Mouse (Mus musculus) gastrocnemius, adult 2 months (tissue): Measurements from ENCODE around the gene Unc93b1. TPM values are rescaled to one million over a fixed set of nuclear protein-coding genes. Genes with fewer than 3 reads are reported as not detected.

Experiments
- DNase-seq: peaks from one replicate; pipeline ENCODE4 v3.0.0; 2022
- H3K27ac ChIP-seq: fragments of 200-600 bp; 2 replicates; pipeline ENCODE4 v1.8.1; 2022; ENCODE audit warnings: mild to moderate bottlenecking
- H3K4me3 ChIP-seq: fragments of 200-600 bp; 2 replicates; pipeline ENCODE4 v1.8.1; 2022; ENCODE audit warnings: mild to moderate bottlenecking, moderate library complexity
- CTCF ChIP-seq: fragments of 200-600 bp; IDR thresholded peaks from 2 replicates; pipeline ENCODE4 v1.8.1; 2022; ENCODE audit warnings: antibody characterized with exemption, mild to moderate bottlenecking, moderate library complexity
- intact Hi-C: fragments of 180-260 bp; cut with DNase I; formaldehyde crosslinking; loops from one replicate; pipeline ENCODE4 v1.15.1; 2025
- total RNA-seq, 2 experiments: library from RNA; stranded (reverse); gene quantifications; 2 replicates each; pipeline ENCODE4 v1.2.3; 2021

The Unc93b1 gene
- total RNA-seq, 2 experiments from 2014 or later, result 3.6 to 6.4 TPM

DNA sequence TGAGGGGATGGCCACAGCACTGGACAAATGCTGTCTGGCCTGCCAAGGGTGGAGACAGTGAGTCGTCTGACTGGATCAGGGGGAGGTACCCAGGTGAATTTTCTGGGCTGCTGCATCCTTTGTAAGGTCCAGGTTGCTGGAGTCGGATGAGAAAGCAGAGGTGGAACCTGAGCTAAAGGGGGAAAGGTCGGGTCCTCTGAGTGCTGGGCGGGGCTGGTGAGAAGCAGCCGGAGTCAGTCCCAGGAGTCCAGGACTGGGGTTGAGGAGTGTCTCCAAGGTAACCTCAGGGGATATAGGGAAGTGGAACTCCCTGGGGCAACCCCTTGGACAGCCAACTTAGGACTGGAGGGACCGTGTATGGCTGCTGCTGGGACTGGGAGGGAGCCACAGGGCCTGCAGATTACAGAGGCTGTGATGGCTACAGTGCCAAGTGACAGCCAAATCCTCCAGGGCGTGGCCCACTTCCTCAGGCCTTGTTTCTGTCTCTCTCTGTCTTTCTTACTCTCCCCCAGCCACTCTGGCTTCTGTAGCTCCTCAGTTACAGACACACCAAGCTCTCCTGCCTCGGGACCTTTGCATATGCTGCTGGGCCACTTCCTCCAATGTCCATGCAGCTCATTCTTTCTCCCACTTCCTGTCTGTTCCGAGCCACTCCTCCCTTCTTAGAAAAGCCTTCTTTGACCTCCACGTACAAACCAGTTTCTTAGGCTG lies 12.2 kb upstream of the Unc93b1 start:
- H3K4me3 ChIP-seq, result no peak overlapping the region
- peak overlapping the region; percentile 79 for H3K27ac ChIP-seq
- peak; percentile 42 for DNase-seq
- intact Hi-C loops, result no loop called here
- TF ChIP-seq CTCF, result no peak

DNA sequence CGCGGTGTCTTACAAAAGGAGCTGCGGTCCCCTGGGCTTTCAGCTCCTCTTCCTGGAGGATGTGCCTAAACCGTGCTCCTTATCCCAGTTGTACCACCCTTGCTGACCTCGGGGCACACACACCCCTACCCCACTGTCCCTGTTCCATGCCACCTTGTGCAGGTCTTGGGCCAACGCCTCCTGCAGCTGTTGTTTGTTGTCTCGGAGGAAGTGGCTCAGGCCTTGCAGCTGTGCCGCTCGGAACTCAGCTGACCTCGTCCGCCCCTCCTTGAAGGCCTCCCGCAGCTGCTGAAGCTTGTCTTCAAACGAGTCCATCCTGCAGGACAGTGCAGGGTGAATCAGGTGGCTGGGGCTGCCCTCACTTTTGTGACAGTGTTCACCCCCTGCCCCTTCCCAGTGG lies 11.4 kb upstream of the Unc93b1 start:
- H3K4me3 ChIP-seq, result peak overlapping the region; percentile 1; the same call in 1 of the 2 replicates
- DNase-seq, result peak; percentile 66
- H3K27ac ChIP-seq, result peak overlapping the region; percentile 79
- intact Hi-C loops, result no loop called here
- TF ChIP-seq CTCF, result no peak

DNA sequence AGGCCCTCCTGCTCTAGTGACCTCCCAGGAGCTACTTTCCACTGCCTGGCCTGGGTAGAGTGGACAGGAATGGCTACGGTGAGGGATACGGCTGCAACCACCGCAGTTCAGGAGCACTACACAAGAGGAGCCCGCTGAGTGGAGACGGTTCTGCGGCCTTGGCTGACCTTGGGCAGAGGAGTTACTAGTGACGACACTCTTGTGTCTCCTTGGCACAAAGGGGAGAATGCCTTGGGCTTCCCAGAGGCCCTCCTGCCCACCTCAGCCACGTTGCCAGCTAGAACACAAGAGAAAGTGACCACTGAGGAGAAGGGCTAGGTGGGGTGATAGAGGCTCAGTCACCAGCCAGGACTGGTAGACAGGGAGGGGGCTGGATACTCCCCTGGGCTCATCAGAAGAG lies 10.8 kb upstream of the Unc93b1 start:
- peak; percentile 24 for DNase-seq
- intact Hi-C loops, result no loop called here
- TF ChIP-seq CTCF, result no peak
- Histone ChIP-seq H3K4me3 (no peak overlapping the region), H3K27ac (peak overlapping the region; percentile 79)

GRCm38 (mm10) chr19:3924868-3925267 lies 10.1 kb upstream of the Unc93b1 start:
- H3K4me3 ChIP-seq, result no peak overlapping the region
- peak; percentile 16 for DNase-seq
- no peak for TF ChIP-seq CTCF
- intact Hi-C loops, result no loop called here
- H3K27ac ChIP-seq, result peak overlapping the region; percentile 79

DNA sequence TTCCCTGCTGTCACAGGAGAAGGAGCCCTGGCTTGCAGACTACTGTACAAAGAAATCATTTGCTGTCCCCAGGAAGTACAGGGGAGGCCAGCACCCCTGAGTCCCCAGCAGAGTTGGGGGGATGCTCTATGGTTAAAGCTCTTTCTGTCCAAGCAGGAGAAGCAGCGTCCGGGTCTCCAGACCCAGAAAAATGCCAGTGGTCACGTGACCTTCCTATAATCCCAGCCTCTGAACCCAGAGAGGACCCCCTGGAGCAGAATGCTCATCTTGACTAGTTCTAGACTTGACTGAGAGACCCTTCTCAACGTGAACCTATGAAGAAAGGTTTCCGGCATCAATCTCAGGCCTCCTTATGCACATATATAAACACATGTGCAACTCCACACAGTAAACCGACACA lies 9.1 kb upstream of the Unc93b1 start:
- TF ChIP-seq CTCF, result no peak
- peak overlapping the region; percentile 52 for H3K27ac ChIP-seq
- no peak for DNase-seq
- intact Hi-C loops, result no loop called here
- H3K4me3 ChIP-seq, result no peak overlapping the region

GRCm38 (mm10) chr19:3926279-3926678 lies 8.7 kb upstream of the Unc93b1 start:
- DNase-seq, result peak; percentile 52
- intact Hi-C loops, result no loop called here
- Histone ChIP-seq H3K27ac (peak overlapping the region; percentile 52), H3K4me3 (no peak overlapping the region)
- no peak for TF ChIP-seq CTCF

GRCm38 (mm10) chr19:3926685-3927084 lies 8.3 kb upstream of the Unc93b1 start:
- H3K4me3 ChIP-seq, result no peak overlapping the region
- TF ChIP-seq CTCF, result no peak
- peak overlapping the region; percentile 52 for H3K27ac ChIP-seq
- no peak for DNase-seq
- intact Hi-C loops, result no loop called here

- no peak for TF ChIP-seq CTCF
- DNase-seq, result peak; percentile 33
- intact Hi-C loops, result no loop called here
- Histone ChIP-seq H3K4me3 (no peak overlapping the region), H3K27ac (peak overlapping the region; percentile 84)
Measured at GRCm38 (mm10) chr19:3927989-3928388, 7.0 kb upstream of the Unc93b1 start.

GRCm38 (mm10) chr19:3928779-3929178 lies 6.2 kb upstream of the Unc93b1 start:
- Histone ChIP-seq H3K27ac (peak overlapping the region; percentile 84), H3K4me3 (peak overlapping the region; percentile 49; the same call in 1 of the 2 replicates)
- DNase-seq, result no peak
- intact Hi-C loops, result no loop called here
- TF ChIP-seq CTCF, result no peak

DNA sequence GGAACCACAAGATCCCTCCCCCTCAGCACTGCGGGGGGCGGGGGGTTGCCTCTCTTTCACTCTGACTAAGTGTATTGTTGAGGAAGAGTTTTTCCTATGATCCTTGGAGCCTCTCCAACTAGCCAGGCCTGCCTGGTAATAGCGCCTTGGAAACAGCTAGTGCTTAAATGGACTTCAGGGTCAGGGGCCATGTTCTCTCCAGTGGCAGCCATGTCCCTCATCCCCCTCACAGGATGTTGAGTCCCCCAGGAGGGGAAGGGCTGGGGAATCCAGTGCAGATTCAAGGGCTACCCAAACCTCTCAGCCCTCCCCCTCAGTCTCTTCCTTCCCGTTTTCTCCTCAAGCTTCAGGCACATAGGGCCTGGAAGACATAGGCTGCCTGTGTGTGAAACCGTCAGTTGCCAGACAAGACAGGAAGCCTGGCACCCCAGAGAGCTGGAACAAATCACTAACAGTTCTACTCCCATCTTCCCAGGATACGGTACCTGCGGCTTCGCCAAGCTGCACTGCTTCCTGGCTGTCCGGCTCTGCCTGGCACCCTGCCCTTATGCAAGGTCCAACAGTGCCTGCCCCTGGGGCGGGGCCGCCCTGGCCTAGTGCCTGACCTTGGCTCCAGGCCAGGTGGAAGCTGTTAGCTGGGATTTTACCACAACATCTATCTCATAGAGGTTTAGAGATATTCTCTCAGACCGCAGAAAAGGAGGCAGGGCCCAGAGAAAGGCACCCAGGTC lies 5.6 kb upstream of the Unc93b1 start, which contains the start of gene Aldh3b1:
Aldh3b1 (minus strand) TSS at position 598 of the 731 bp plus-strand sequence.
- intact Hi-C loops, result no loop called here
- peak within 1 kb of the TSS; percentile 49 for H3K4me3 ChIP-seq
- DNase-seq, result peak; percentile 93
- TF ChIP-seq CTCF, result no peak
- H3K27ac ChIP-seq, result peak within 1 kb of the TSS; percentile 84

DNA sequence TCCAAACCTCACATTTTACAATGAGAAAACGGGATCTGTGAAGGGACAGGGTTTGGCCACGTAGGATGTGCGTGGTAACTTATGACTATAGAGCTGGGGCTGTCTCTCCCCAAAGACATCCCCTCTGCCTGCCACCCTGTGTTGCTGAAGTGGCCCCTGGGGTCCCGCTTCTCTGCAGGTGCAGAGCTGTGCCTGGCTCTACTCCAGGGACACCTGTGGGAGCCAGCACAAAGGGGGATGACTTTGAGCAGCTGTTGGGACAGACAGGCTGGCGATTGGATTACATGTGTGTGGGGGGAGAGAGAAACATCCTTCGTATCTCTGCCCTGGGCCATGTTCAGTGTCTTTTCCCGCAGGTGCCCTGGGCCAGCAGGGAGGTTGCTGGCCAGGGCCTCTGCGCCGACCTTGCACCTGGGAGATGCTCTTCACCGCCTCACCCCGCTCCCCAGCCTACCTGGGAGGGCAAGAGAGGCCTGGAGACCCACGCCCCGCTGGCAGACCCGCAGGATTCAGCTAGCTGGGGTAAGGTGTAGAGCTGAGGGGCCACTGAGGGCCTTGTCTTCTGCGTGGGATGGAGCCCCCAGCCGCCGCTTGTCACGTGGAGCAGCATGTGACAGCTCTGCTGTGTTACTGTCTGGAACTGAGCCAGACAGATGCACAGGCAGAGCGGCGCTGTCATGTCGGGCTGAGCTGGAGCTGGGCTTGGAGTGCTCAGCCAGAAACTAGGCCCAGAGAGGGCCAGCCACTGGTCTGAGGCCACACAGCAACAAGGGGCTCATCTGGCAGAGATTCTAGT lies 4.5 kb upstream of the Unc93b1 start:
- no peak for TF ChIP-seq CTCF

DNA sequence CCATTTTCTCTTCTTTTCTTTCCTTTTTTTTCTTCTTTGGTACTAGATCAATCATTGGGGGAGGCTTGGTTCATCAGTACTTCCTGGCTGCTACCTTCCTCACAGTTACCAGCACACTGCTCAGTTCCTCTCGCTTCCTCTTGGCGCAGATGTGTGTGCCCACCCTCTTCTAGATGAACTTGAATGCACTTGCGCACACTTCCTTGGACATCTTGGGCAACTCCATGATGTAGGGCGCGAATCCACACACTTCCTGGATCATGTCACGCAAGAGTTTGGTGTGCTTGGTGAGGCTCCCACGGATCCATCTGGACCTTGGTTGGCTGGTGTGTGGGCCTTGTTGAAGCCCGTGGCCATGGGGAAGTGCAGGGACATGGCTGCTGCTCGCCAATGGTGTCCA lies 3.3 kb upstream of the Unc93b1 start:
- Histone ChIP-seq H3K27ac (no peak overlapping the region; the same call in 1 of the 2 replicates), H3K4me3 (no peak overlapping the region)
- intact Hi-C loops, result no loop called here
- TF ChIP-seq CTCF, result no peak
- DNase-seq, result peak; percentile 26

More for the DNA sequence above, 4.5 kb upstream of the Unc93b1 start:
- H3K27ac ChIP-seq, result peak overlapping the region; percentile 84
- peak; percentile 34 for DNase-seq
- H3K4me3 ChIP-seq, result peak overlapping the region; percentile 49
- intact Hi-C loops, result no loop called here
